Mouse (Mus musculus) NIH3T3 (cell line): ENCODE measurements around the gene Dock8.

Experiments used
- DNase-seq: peaks from one replicate; pipeline ENCODE4 v3.0.0-alpha.2; 2012; ENCODE audit warnings: low read depth

Gene Dock8

DNA sequence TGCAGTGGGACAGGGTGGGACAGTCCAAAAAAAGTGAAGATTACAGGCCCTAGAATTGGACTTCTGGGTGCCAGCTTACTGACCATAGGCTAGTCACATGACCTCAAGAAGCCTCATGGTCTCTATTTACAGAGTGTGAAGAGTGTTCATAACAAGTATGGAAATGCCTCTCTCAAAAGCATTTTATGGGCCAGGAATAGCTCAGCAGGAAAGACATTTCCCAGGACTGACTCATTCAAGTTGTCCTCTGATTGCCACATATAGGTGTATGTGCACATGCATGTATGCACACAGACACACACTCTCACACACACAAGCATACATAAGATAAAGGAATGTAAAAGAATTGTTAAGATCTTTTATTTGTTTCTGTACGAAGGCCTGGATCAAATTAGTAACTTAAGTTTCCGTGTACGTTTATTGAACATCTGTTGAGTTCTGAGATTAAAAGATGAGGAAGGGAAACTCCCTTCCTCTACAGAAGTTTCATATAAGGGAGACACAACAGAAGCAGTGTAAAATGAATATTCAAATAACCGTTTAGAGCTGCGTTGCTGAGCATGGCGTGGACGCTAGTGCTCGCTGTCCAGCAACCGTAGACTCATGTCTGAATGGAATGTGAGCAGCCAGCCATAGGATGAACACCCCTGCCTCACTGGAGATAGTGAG is 63.0 kb downstream of the Dock8 start:
- peak; percentile 43 for DNase-seq

DNA sequence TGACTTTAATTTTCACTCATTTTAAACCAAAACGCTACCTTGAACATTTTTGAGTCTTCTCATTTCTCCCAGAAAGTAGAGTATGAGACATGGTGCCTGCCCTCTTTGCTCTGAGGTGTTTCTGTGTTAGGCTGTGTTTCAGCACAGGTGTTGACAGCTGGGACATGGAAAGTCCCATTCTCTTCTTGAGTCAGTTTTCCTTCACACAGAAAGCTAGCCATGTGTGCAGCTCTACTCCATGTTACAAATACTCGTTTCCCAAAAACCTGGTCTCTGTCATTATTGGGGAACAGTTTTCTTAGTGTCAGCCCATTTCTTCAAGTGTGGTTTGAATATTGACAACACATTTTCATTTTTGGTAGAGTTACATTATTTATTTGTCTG is 63.5 kb downstream of the Dock8 start:
- DNase-seq = no peak

- DNase-seq = no peak
These were observed 66.9 kb downstream of the Dock8 start for GRCm38 (mm10) chr19:25066229-25066628.

GRCm38 (mm10) chr19:25068518-25068917 is 69.2 kb downstream of the Dock8 start:
- DNase-seq = no peak

GRCm38 (mm10) chr19:25072521-25072920 is 73.2 kb downstream of the Dock8 start:
- no peak for DNase-seq

DNA sequence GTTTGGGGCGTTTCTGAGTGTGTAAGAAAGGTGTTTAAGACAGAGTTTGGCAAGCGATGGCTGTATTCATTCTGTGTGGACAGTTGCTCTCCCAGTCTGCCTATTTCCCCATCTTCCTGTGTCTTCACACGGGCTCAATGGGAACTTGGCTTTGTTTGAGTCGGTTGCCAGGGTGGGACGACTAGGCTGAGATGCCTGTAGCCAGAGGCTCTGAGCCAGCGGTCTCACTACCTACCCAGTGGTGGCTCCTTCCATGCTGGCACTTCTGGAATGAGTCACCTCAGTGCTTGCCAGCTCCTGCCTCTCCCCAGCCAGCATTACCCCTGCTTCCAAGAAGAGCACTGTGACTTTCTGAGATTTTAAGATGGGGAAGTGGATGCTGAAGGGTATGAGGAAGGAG is 75.4 kb downstream of the Dock8 start:
- peak; percentile 72 for DNase-seq

DNA sequence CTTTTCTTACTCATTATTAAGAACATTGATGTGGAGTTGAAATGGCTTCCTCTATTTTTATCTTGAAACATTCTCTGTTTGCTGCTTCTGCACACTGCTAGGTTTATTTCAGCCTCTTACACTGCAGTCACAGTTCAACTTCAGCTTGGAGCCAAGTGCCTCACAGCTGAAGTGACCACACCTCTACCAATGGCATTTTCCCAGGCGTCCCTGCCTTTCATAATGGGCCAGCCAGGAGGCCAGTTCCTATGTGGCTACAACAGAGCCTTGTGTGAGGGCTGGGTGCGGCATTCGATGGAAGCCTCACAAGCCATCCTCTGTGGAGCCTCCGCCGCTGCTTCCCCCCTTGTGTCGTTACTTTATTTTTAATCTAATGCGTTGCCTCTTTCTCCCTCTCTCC is 78.3 kb downstream of the Dock8 start:
- DNase-seq = no peak

- DNase-seq = no peak
These were observed 78.8 kb downstream of the Dock8 start for GRCm38 (mm10) chr19:25078130-25078529.

DNA sequence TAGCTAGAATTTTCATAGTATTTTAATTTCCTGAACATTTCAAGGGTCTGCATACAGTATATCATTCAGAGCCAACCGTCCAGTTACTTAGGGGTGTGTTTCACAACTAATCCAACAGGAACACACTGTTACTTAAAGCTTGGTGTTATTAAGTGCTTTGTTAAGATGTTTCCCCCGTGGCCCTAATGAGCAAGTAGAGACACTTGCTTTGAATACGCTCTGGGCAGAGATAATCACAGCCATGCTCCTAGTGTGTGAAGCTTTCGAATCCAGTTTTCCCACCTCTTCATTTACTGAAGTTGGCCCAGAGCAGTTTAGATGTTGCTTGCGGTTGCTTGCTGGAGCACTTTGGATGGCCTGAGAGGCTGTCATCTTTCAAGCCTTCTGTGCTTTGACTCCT is 80.8 kb downstream of the Dock8 start:
- no peak for DNase-seq

- DNase-seq = no peak
These were observed 83.5 kb downstream of the Dock8 start for GRCm38 (mm10) chr19:25082839-25083238.

DNA sequence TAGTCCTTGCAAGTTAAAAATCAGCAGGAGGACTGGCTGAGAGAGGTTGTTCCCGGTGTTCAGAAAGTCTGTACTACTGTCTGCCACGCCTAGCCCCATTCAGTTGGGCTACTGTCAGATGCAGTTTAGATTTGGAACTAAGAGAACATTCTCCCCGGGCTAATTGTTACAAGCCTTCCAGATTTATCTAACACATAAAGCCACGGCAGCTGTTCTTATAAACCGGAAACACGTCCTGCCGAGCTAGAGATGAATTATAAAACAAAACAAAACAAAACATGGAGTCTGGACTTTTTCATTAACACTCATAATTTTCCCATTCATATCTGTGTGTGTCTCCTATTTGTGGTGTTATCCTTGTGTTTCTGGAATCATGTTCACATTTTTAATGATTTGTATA is 87.8 kb downstream of the Dock8 start:
- no peak for DNase-seq

- no peak for DNase-seq
These were observed 90.4 kb downstream of the Dock8 start for GRCm38 (mm10) chr19:25089746-25090145.

GRCm38 (mm10) chr19:25095135-25095534 is 95.8 kb downstream of the Dock8 start:
- DNase-seq = no peak

DNA sequence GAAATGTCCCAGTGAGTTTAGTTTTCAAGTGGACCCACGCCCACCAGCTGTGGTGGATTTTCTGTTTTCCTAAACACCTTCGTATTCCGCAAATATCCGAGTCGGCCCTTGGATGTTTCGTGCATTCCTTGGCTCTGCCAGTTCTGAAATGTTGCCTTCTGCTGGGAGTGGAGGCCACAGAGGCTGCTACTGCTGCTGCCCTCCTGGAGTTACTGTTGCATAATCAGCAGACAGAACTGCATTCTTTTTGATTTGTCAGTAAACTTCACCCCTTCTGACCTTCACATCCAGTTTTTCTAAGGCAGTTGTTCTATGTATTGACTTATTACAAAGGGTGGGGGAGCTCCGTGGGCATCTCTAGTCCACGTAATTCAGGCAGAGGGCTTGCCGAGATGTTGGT is 97.0 kb downstream of the Dock8 start:
- DNase-seq = peak; percentile 33

- DNase-seq = peak; percentile 62
These were observed 97.7 kb downstream of the Dock8 start for GRCm38 (mm10) chr19:25096986-25097385.

GRCm38 (mm10) chr19:25097506-25097905 is 98.2 kb downstream of the Dock8 start:
- DNase-seq = no peak

DNA sequence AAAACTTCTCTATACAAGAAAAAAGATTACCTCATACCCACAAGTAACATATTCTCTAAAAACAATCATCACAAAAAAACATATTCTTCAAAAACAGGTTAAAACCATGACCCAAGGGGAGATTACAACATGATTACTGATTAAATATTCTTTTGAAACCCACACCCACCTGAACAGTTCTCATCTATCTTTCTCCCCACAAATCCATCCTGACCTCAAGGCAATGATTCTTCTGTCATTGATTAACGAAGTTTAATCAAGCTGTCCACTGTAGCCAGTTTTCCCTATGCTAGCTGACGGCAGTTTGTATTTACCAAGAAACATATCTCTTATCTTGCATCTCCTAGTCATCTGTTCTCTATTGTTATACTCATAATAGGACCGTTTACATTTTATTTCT is 98.6 kb downstream of the Dock8 start:
- no peak for DNase-seq

DNA sequence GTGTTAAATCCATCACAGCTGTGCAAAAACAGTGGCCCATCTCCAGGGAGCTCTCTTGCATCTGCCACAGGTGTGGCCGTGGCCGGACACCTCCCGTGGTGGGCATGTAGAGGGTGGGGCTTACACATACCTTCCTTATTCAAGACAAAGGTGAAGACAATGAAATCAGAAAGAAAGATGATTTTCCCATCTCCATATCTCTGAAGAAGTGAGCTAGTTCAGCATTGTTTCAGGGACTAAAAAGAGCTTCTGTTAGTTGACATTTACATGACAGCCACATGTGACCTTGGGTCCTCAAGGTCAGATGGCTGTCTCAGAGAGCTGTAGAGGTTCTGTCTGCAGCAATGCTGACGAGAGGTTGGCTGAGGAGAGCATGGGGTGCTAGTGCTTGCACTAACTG is 99.6 kb downstream of the Dock8 start:
- DNase-seq = no peak

GRCm38 (mm10) chr19:25105682-25106081 is 106.3 kb downstream of the Dock8 start:
- no peak for DNase-seq

DNA sequence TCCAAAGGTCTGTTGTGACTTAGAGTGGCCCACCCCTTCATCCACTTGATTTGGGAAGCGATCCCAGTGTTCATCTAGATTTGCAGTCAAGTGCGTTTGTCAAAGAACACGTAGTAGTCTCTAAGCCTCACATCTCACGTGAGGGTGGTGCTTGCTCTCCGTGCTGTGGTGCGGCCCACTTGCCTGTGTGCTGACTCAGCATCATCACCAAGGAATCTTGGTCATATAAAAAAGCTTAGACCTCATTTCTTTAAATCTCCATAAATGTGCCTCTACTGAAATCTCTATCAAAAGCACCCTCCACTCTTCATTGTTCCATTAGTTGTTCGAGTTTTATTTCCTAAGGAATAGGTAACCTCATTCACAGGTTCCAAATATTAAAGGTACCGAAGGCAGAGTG is 107.0 kb downstream of the Dock8 start:
- no peak for DNase-seq

GRCm38 (mm10) chr19:25107417-25107816 is 108.1 kb downstream of the Dock8 start:
- DNase-seq = peak; percentile 80

DNA sequence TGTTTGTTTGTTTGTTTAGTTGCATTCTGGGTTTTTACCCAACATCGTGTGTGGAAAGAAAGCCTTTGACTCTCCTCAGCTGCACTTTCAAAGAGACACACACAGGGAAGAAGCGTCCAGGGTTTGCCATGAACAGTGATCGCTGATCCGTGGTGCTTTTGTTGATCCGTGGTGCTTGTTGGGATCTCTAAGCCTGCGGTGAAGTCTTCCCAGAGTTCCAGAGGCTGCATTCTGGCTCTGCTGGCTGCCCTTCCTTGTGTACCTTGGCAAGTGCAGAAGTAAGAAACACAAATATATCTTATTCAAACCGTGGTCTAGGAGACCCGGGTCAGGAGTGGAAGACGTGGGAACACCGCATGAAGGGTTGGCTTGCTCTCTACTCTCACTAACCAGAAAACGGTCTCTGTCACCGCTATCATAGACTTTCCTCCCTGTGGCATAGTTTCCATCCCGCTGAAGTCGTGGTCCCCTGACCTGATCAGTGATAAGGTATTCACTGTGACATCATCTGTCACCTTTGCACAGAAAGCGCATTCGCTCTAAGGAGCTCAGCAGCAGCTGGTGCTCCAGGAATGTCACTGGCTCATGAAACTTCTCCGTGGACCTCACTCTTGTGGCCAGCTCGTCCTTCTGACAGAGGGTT is 112.4 kb downstream of the Dock8 start:
- DNase-seq = no peak

- no peak for DNase-seq
These were observed 117.6 kb downstream of the Dock8 start for GRCm38 (mm10) chr19:25116981-25117380.

- peak; percentile 18 for DNase-seq
These were observed 123.1 kb downstream of the Dock8 start for GRCm38 (mm10) chr19:25122417-25122816.
